Mouse (Mus musculus) ES-E14 (cell line): ENCODE measurements around the gene Srgn. TPM values are rescaled to one million over a fixed set of nuclear protein-coding genes. Genes with fewer than 3 reads are reported as not detected.

Experiments used
- DNase-seq: peaks from one replicate; pipeline ENCODE4 v3.0.0-alpha.2; 2013; ENCODE audit warnings: low read depth, low spot score
- H3K27ac ChIP-seq: 2 replicates; pipeline ENCODE4 v1.5.1; 2012; ENCODE audit warnings: low read depth, mild to moderate bottlenecking, low read length, moderate library complexity, mixed read lengths; ENCODE audit not compliant: poor library complexity, insufficient read depth, severe bottlenecking
- H3K36me3 ChIP-seq: 2 replicates; pipeline ENCODE4 v1.6.1; 2012; ENCODE audit warnings: mild to moderate bottlenecking, low read length, moderate library complexity, mixed read lengths; ENCODE audit not compliant: control insufficient read depth, poor library complexity, insufficient read depth, severe bottlenecking
- H3K4me1 ChIP-seq, 2 experiments: fragments of 150-350 bp in 1 of 2; sonication (generic) in 1 of 2; 2 replicates each; pipeline ENCODE4 v1.6.1; 2012; ENCODE audit warnings: low read length in 2 of 2, mild to moderate bottlenecking in 1 of 2, mixed read lengths in 1 of 2; ENCODE audit not compliant: control insufficient read depth in 2 of 2, insufficient read depth in 2 of 2, poor library complexity in 1 of 2
- H3K4me3 ChIP-seq, 2 experiments: fragments of 150-350 bp in 1 of 2; sonication (generic) in 1 of 2; 2 replicates each; pipeline ENCODE4 v1.5.1; 2012; ENCODE audit warnings: low read length in 2 of 2, low read depth in 1 of 2, mild to moderate bottlenecking in 1 of 2, mixed read lengths in 1 of 2; ENCODE audit not compliant: insufficient read depth in 1 of 2, poor library complexity in 1 of 2, severe bottlenecking in 1 of 2
- H3K9ac ChIP-seq: 2 replicates; pipeline ENCODE4 v1.6.1; 2012; ENCODE audit warnings: low read depth, mild to moderate bottlenecking, low read length, mixed read lengths; ENCODE audit not compliant: poor library complexity, insufficient read depth, severe bottlenecking
- H3K9me3 ChIP-seq: fragments of 150-350 bp; sonication (generic); 2 replicates; pipeline ENCODE4 v1.6.1; 2012; ENCODE audit warnings: low read depth, mild to moderate bottlenecking, low read length; ENCODE audit not compliant: control insufficient read depth, insufficient read depth
- CHD2 ChIP-seq: IDR thresholded peaks from 2 replicates; pipeline ENCODE4 v1.6.1; 2014; ENCODE audit warnings: mild to moderate bottlenecking, low read depth, low read length, inconsistent platforms
- HCFC1 ChIP-seq: IDR thresholded peaks from 2 replicates; pipeline ENCODE4 v1.6.1; 2012; ENCODE audit warnings: low read length, inconsistent platforms, borderline replicate concordance; ENCODE audit not compliant: insufficient read depth
- MAFK ChIP-seq: IDR thresholded peaks from 2 replicates; pipeline ENCODE4 v1.6.1; 2014; ENCODE audit warnings: mild to moderate bottlenecking, low read depth, low read length, inconsistent platforms; ENCODE audit not compliant: insufficient read depth
- ZC3H11A ChIP-seq: IDR thresholded peaks from 2 replicates; pipeline ENCODE4 v1.6.1; 2012; ENCODE audit warnings: low read depth, mild to moderate bottlenecking, inconsistent platforms, low read length, borderline replicate concordance
- ZNF384 ChIP-seq: IDR thresholded peaks from 2 replicates; pipeline ENCODE4 v1.6.1; 2012; ENCODE audit warnings: low read depth, low read length, inconsistent platforms
- in situ Hi-C, 2 experiments: fragments of 600-800 bp; cut with MboI; formaldehyde crosslinking; loops; one replicate each; pipeline ENCODE4 v1.15.1; 2025; ENCODE audit warnings: low sequenced_read_pairs in 2 of 2, inconsistent platforms in 1 of 2; ENCODE audit not compliant: unreplicated experiment in 2 of 2
- total RNA-seq: library from RNA; depleted of rRNA; stranded (reverse); fragments of 300-350 nt; gene quantifications from 2 replicates; pipeline ENCODE4 v1.2.3, GENCODE M21; 2012

Srgn gene
- total RNA-seq, 1 experiment, result 33.6 TPM

- peak within 1 kb of the TSS; percentile 93 to 94 for H3K4me3 ChIP-seq
- DNase-seq, result peak; percentile 99
- in situ Hi-C loops, result no loop called here
- H3K9ac ChIP-seq, result peak within 1 kb of the TSS; percentile 84
- H3K4me1 ChIP-seq, result peaks cover 0 to 2% of the 10 kb centered on the region in 2 experiments; a peak in 3 of 4 replicates
- TF ChIP-seq HCFC1 (no peak), MAFK (0 out of 2 replicates have a peak, but pooled peaks have one; percentile 6), CHD2 (no peak), ZNF384 (no peak), ZC3H11A (no peak)
- H3K27ac ChIP-seq, result peak within 1 kb of the TSS; percentile 67
- H3K36me3 ChIP-seq, result no peaks in the 10 kb centered on the region
- no peaks in the 10 kb centered on the region for H3K9me3 ChIP-seq
Observed at GRCm38 (mm10) chr10:62486618-62487415, 40.4 kb downstream of the Srgn start, which contains the start of gene Vps26a. TSS of gene Vps26a (minus strand) at chr10:62486805.

GRCm38 (mm10) chr10:62485878-62486582 lies 41.2 kb downstream of the Srgn start:
- no peak for DNase-seq
- H3K9ac ChIP-seq, result peak overlapping the region; percentile 84
- peak overlapping the region; percentile 90 to 93 for H3K4me3 ChIP-seq
- peaks cover 0 to 2% of the 10 kb centered on the region in 2 experiments; a peak in 2 of 4 replicates for H3K4me1 ChIP-seq
- H3K27ac ChIP-seq, result peak overlapping the region; percentile 67
- TF ChIP-seq HCFC1 (no peak), ZC3H11A (no peak), CHD2 (no peak), MAFK (no peak), ZNF384 (no peak)
- no peaks in the 10 kb centered on the region for H3K9me3 ChIP-seq
- no peaks in the 10 kb centered on the region for H3K36me3 ChIP-seq
- in situ Hi-C loops, result no loop called here

- TF ChIP-seq CHD2, result no peak
- no peak for TF ChIP-seq HCFC1
- TF ChIP-seq ZNF384, result no peak
- TF ChIP-seq MAFK, result no peak
- TF ChIP-seq ZC3H11A, result no peak
- Histone ChIP-seq H3K9ac (peak overlapping the region; percentile 48; the same call in 1 of the 2 replicates), H3K27ac (no peak overlapping the region), H3K9me3 (no peaks in the 10 kb centered on the region), H3K4me3 (peak overlapping the region in 1 of 2 experiments; percentile 34; a peak in 2 of 4 replicates), H3K36me3 (peaks cover 3% of the 10 kb centered on the region; the same call in 1 of the 2 replicates), H3K4me1 (peaks cover 5% of the 10 kb centered on the region in 2 experiments; a peak in 3 of 4 replicates)
- in situ Hi-C loops, result no loop called here
- no peak for DNase-seq
Observed at GRCm38 (mm10) chr10:62481108-62481852, 46.0 kb downstream of the Srgn start.

GRCm38 (mm10) chr10:62476980-62477379 lies 50.3 kb downstream of the Srgn start:
- Histone ChIP-seq H3K9me3 (no peaks in the 10 kb centered on the region), H3K27ac (peak overlapping the region; percentile 90), H3K4me1 (peaks cover 5 to 6% of the 10 kb centered on the region in 2 experiments; a peak in 3 of 4 replicates), H3K4me3 (no peak overlapping the region), H3K36me3 (peaks cover 3% of the 10 kb centered on the region; the same call in 1 of the 2 replicates), H3K9ac (no peak overlapping the region)
- TF ChIP-seq ZC3H11A (no peak), ZNF384 (no peak), HCFC1 (no peak), MAFK (no peak), CHD2 (no peak)
- in situ Hi-C loops, result no loop called here
- DNase-seq, result no peak
